Mouse (Mus musculus) cerebral cortex, adult 2 months (tissue): ENCODE results near the gene Gm49358.

Experiments
- whole genome bisulfite sequencing: fragments of 180-500 bp; shearing (Covaris S2); methylation state at CpG from one replicate; pipeline ENCODE4 v1.1.7; 2018; 5-methylcytosine and 5-hydroxymethylcytosine counted together

The Gm49358 gene

GRCm38 (mm10) chr10:86763672-86764071, at the start of gene Gm49358:
Gm49358 (plus strand) TSS chr10:86763972.
- 93% methylated on average over 5 of the region's 5 CpGs for WGBS

GRCm38 (mm10) chr10:86727548-86727980, 36.2 kb upstream of the Gm49358 start:
- WGBS: 7% methylated on average over 12 of the region's 12 CpGs

GRCm38 (mm10) chr10:86728176-86728575, 35.6 kb upstream of the Gm49358 start:
- 75% methylated on average over 3 of the region's 3 CpGs for WGBS

- 7% methylated on average over 22 of the region's 22 CpGs for WGBS
Measured at GRCm38 (mm10) chr10:86730823-86731499, 32.8 kb upstream of the Gm49358 start.

- 50% methylated on average over 2 of the region's 2 CpGs for WGBS
Measured at GRCm38 (mm10) chr10:86731500-86731863, 32.3 kb upstream of the Gm49358 start.

- WGBS: 80% methylated on average over 4 of the region's 4 CpGs
Measured at GRCm38 (mm10) chr10:86735036-86735435, 28.7 kb upstream of the Gm49358 start.

GRCm38 (mm10) chr10:86742918-86743317, 20.9 kb upstream of the Gm49358 start:
- WGBS: 91% methylated on average over 2 of the region's 2 CpGs

- WGBS: 93% methylated on average over 7 of the region's 7 CpGs
Measured at GRCm38 (mm10) chr10:86744306-86744705, 19.5 kb upstream of the Gm49358 start.

- WGBS: 84% methylated on average over 6 of the region's 6 CpGs
Measured at GRCm38 (mm10) chr10:86755816-86756502, 7.8 kb upstream of the Gm49358 start.

GRCm38 (mm10) chr10:86757724-86758123, 6.0 kb upstream of the Gm49358 start:
- WGBS: 97% methylated on average over 1 of the region's 1 CpGs

- WGBS: 87% methylated on average over 6 of the region's 6 CpGs
Measured at GRCm38 (mm10) chr10:86758211-86758610, 5.6 kb upstream of the Gm49358 start.

GRCm38 (mm10) chr10:86761236-86761635, 2.5 kb upstream of the Gm49358 start:
- WGBS: 95% methylated on average over 1 of the region's 1 CpGs

- 62% methylated on average over 7 of the region's 7 CpGs for WGBS
Measured at GRCm38 (mm10) chr10:86761722-86762383, 1.9 kb upstream of the Gm49358 start.

GRCm38 (mm10) chr10:86762384-86762730, 1.4 kb upstream of the Gm49358 start:
- WGBS: 72% methylated on average over 3 of the region's 3 CpGs

- 57% methylated on average over 4 of the region's 4 CpGs for WGBS
Measured at GRCm38 (mm10) chr10:86765344-86765966, 1.7 kb downstream of the Gm49358 start.

- WGBS: 79% methylated on average over 5 of the region's 5 CpGs
Measured at GRCm38 (mm10) chr10:86769216-86769615, 5.4 kb downstream of the Gm49358 start.

GRCm38 (mm10) chr10:86769797-86770196, 6.0 kb downstream of the Gm49358 start:
- 50% methylated on average over 4 of the region's 4 CpGs for WGBS

GRCm38 (mm10) chr10:86771701-86772100, 7.9 kb downstream of the Gm49358 start:
- WGBS: 83% methylated on average over 5 of the region's 5 CpGs

GRCm38 (mm10) chr10:86772231-86772631, 8.5 kb downstream of the Gm49358 start:
- 38% methylated on average over 6 of the region's 6 CpGs for WGBS

GRCm38 (mm10) chr10:86773360-86773759, 9.6 kb downstream of the Gm49358 start:
- 79% methylated on average over 4 of the region's 4 CpGs for WGBS

GRCm38 (mm10) chr10:86776281-86776680, 12.5 kb downstream of the Gm49358 start:
- WGBS: 50% methylated on average over 9 of the region's 9 CpGs

- WGBS: 63% methylated on average over 19 of the region's 19 CpGs
Measured at GRCm38 (mm10) chr10:86777614-86778319, 14.0 kb downstream of the Gm49358 start.
